Mouse (Mus musculus) erythroblast, adult 5-6 weeks (primary cell): ENCODE data around the gene Plekha7. TPM values are rescaled to one million over a fixed set of nuclear protein-coding genes. Genes with fewer than 3 reads are reported as not detected.

Source experiments
- ATAC-seq: replicated peaks from 2 replicates; pipeline ENCODE4 v1.8.0; 2016; ENCODE audit warnings: moderate number of reproducible peaks, mild to moderate bottlenecking, moderate TSS enrichment, inconsistent platforms; ENCODE audit not compliant: poor library complexity, low FRiP score, severe bottlenecking
- total RNA-seq, 2 experiments: library from RNA; stranded (forward) in 1 of 2; stranded (reverse) in 1 of 2; fragments of 150-400 nt in 1 of 2; fragments of 200-764, 138-1000 nt in 1 of 2; gene quantifications; 2 replicates each; pipeline versions ENCODE4 v1.2.3 to v1.2.4; 2015 to 2017; ENCODE audit warnings: low replicate concordance in 2 of 2

Gene Plekha7
- total RNA-seq (2015; ENCODE audit: low replicate concordance) (2.1 TPM in 1 of 2 replicates, not detected in the other), total RNA-seq (2017; ENCODE audit: low replicate concordance) (0.17 TPM in 1 of 2 replicates, not detected in the other)

DNA sequence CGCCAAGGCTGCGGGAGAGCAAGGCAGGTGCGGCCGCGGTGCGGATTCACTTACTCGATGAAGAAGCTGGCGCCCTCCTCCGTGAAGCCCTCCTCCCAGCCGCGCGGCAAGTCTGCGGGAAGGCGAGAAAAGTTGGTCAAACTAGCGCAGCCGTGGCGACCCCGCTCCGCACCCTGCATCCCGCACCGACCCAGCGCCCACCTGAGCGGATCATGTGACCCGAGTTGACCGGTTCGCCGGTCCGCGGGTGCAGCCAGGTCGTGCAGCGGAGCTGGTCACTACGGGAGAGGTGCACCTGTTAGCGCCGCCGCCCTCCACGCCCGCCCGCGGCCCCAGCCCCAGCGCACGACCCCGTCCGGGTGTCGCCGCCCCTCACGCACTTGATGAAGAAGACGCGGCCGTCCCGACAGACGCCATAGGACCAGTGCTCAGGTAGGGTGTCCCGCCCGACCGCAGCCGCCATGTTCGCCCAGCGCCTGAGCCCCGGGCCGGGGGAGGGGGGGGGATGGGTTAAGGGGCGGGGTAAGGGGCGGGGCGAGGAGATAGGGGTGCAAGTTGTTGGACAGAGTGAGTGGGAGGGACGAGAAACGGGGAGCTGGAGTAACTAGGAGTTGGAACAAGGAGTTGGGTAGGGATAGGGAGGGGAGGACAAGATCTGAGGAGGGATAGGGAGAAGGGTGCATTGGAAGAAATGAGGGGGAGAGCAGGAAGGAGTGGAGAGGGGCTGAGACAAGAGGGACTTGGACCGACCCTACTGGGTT lies at the start of gene Plekha7:
Gene Plekha7, minus strand, starts transcription at position 506 of the 761 bp plus-strand sequence.
- no peak for ATAC-seq

DNA sequence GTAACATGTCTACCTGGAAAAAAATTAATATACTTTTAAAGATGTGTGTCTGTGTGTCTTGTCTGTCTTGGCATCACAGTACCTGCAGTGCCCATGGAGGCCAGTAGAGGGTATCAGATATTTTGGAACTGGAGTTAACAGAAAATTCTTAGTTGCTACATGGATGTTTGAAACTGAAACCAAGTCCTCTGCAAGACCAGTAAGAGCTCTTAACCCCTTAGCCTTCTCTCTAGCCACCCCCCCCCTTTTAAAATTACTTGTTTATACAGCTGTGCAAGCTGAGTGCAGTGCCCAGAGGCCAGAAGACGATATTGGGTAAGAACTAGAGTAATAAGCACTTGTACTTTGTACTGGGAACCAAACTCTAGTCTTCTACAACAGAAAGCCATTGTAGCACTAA lies 28.1 kb upstream of the Plekha7 start:
- peak; percentile 55; the same call in 1 of the 2 replicates for ATAC-seq

DNA sequence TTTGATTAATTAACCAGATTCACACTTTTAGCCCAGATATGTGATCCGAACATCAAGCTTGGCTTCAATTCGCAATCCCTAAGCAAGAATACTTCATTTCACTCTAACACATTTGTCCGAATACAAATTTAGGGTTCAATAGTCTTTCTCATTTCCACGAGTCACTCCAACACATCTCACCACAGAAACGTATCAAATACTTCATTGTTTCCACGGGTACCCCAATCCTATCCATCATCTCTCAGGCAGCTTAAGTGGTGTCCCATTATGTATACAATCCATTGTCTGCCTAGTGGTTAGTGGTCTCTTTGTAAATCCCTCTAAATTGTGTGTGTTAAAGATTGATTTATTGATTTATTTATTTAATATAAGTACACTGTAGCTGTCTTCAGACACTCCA lies 27.0 kb upstream of the Plekha7 start:
- no peak for ATAC-seq

DNA sequence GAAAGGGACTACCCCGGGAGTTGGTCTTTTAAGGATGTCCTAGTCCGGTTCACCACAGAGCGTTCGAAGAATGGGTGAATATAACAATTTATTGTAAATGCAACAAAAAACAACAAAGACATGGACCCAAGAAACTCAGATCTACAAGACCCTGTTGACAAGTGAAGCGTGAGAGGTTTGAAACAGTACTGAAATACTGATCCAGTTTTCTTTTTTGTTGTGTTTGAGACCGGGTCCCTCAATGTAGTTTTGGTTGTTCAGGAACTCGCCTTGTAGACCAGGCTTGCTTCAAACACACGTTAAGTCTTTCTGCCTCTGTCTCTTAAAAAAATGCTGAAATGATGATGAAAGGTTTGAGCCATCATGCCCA lies 26.5 kb upstream of the Plekha7 start:
- ATAC-seq: no peak

DNA sequence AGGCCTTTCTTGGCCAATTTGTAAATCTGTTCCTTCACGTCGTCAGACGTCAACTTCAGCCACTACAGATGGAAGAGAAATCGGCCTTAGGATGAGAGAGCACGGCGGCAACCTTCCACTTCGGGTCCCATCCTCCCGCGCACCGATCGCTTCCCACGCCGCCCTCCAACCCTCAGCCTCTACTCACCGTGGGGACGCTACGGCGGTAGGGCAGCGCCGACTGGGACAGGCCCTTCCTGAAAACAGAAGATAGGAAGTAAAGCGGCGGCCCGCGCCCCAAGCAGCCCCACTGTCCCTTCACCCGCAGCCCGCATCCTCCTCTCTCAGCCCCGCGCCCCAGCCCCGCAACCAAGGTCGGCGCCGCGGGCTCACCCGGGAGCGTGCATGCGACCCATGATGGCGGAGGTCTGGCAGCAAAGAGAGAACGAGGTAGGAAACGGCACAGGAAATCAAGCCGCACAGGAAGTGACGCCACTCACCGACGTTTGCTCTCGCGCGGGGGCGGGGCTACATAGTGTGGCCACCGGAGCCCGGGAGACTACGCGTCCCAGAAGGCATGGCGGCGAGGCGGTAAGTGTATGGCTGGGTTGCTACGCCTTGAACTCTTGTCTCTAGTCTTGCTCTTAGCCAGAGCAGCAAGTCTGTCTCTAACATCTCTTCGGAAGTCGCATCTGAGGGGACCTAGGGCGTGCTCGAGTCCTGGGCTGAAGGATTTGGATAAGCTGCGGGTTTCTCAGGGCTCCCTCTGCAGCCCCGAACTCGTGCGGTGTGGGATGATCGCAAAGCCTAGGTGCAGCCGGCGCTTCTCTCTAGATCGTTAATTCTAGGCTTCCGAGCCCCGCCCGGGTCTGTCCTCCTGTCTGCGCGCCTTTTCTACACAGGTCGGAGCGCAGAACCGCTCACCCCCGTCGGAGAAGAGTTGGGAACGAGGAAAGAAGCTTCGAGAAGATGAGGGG lies 25.8 kb upstream of the Plekha7 start, which contains the start of gene Rps13:
Gene Rps13, minus strand, starts transcription at position 483 of the 956 bp plus-strand sequence.
- ATAC-seq: peak; percentile 99

DNA sequence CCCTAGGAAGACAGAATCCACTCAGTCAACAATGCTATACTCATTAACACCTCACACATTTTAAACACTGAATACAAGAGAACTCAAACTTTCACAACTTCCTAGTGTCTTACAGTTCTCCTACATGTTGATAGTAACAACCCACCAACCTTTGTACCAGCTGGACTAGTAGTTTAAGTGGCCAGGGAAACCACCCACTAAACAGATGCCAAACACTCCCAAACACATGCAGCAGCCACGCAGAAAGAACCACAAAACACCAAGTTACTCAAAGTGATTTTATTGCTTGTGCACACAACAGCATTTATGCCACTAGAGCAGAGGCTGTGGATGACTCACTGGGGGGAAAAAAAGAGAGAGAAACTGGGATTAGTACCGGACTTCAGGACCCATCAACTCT lies 23.1 kb upstream of the Plekha7 start:
- no peak for ATAC-seq

DNA sequence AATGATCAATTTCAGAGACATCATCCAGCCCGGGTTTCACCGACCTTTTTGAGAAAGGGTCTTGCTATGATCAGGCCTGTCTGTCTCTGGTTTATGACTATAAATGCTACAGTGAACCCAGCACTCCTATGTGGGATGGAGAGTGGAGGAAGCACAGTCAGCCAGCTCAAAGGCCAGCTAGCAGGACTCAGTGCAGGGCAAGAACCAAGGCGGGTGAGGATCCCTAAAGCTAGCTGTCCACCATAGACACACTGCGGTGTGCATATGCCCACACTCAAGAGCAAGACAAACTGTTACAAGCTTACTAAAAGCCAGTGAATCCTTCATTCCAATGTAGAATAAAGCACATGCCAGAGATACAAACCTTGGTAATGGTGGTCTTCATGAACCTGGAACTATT lies 21.7 kb upstream of the Plekha7 start:
- no peak for ATAC-seq

DNA sequence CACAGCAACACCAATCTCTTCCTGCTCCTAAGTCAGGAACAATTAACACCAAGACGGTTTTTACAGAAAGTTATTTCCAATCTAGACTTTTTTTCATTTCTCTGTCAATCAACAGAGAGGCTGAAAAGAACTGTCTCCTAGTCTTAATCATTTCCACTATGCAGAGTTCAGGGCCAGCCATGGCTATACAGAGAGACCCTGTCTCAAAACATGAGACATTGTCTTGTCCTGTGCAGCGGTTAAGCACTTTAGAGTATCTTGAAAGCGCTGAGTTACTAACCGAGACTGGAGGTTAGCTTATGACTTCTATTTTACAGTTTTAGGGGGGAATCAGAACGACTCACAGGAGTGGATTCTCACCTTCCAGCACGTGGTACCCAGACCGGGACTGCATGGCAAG lies 20.6 kb upstream of the Plekha7 start:
- ATAC-seq: no peak

DNA sequence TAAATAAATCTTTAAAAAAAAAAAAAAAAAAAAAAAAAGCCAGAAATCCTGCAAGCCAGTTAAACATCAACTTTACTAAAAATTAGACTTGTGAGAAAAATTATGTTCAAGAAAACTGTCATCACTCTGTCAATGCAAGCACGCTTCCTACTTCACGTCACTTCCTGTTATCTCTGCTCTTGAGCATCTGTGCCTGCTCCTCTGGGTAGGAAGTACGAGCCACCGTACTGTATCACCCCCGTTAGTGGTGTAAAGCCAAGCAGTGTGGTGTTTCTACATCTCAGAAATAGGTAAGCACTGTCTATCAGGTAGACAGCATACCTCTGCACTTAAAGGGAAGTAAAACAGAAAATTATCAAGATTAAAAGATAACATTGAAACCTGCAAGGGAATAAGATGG lies 19.7 kb upstream of the Plekha7 start:
- ATAC-seq: no peak

DNA sequence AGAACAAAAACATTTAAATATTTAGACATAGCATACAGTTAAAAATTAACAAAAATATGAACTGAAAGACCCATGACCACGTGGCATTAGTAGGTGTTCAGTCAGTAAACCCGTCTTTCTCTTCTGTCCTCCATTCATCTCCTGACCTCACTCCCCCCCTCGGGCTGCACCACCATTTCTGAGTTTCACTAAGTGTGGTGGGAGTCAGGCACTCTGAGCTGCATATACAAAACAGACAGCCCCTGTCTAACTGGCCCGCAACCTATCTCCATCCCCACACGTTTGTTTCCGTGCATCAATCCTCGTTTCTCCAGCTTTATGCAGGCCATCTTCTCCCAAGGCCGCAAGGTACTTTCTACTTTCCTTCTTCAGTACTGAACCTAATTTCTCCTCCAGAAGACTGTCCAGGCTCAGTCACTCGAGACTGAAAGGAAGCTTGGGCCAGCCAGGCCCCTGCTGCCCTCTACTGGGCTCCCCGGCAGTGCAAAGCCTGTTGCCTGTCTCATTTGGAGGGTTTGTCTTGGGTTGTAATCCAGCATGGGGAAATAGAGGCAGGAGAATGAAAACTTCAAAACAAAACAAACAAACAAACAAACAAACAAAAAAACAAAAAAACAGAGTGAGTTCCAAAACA lies 15.3 kb upstream of the Plekha7 start:
- ATAC-seq: no peak

DNA sequence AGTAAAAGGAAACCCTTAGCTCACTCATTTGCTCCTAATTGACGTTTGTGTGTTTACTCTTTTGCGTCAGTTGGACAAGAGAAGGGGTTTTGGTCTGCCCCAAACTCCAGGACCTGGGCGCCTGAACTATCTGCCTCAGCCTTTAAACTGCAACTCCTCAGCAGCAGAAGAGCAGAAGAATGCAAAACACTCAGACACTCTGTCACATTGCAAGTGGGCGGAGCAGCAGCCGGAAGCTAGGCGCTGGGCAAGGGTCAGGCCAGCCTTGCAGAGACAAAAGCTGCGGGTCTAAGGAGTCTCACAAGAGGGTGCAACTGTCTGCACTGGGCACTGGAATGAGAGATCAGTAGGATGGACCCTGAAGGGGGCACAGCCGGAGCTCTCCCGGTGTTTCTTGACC lies 1.3 kb upstream of the Plekha7 start:
- no peak for ATAC-seq

DNA sequence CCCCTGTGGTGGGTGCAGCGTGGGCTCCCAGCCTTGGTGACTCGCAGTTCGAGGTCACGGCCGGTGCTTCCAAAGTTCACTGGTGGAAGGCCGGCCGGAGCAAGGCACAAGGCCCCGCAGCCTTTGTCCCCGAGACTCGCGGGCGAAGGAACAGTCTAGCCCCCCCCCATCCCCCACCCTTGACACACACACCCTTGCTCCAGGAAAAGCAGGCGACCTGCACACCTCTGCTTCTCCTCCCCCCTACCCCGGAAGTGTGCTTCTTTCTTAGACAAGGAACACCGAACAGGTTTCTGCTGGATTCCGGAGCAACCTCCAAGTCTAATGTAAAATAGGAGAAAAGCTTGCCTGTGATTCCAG lies 436 bp upstream of the Plekha7 start:
- ATAC-seq: no peak

DNA sequence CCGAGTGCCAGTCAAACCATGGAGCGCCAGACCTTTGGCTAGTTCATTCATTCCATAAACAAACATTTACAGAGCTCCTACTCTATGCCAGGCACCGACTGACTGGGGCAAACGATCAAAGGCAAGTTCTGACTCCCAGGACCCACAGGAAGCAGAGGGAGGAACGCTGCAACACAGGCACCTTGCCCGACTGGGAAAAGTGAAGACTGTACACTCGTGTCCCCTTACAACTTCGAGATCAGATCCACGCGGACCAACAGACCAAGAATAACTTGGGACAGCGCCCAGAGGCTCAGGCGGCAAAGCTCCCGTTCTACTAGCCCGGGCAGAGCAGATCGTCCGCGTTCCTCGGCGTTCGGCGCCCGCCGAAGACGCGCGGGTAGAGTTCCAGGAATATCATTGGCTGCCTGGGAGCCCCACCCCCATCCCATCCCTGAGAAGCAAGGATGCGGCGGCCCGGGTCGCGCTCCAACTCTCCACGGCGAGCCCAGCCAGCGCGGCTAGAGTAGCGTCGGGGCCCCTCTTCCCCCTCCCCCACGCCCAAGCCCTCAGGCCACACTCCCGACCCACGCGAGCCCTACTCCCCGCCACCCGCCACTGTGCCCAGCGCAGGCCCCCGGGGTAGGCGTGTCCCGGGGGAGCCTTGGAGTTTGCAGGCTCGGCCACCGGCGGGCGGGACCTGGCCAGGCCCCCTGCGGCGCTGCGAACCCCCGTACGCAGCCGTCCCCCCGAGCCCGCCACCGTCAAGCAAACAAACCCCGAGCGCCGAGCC lies 891 bp downstream of the Plekha7 start:
- no peak for ATAC-seq

DNA sequence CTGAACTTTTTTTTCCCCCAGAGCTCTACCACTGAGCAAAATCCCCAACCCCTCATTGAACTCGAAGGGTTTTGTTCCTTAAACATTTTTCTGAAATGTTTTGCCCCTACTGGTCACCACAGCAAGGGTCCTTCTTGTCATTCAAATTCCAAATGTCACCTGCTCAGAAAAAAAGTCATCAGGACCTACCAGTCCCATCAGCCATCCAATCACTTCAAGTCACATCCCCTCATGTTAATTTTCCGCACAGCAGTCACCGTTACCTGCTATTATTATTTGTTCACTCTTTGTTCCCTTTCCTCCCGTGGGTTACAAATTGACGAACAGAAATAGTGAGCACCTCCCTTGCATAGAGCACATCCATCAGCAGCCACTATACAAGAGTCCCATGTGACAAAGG lies 1.6 kb downstream of the Plekha7 start:
- no peak for ATAC-seq

DNA sequence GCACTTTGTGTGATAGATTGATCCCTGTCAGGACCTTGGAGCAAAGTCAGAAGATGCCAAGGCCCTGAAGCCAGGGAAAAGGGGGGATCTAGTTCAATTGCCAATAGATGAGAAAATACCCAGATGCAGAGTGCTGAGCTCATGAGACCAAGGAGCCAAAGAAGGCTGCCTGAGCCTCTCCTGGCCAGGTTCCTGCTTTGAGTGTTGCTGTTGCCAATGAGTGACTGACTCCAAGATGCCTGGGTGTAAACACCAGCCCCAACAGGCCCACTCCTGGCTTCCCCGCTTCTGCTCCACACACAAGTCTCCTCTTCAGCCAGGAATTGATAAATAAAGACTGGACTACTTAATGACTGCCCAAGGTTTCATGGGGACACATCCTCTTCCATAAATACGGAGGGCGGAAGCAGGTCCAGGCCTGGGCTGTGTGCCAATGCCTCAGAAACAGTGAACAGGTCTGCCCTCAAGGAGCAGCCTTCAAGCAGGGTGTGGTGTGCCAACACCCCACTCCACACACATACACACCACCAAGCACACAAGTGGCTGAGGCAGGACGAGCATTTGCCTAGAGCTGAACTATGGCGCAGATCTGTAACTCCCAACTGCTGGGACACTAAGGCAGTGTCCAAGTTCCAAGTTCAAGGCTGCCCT lies 6.4 kb downstream of the Plekha7 start:
- no peak for ATAC-seq

DNA sequence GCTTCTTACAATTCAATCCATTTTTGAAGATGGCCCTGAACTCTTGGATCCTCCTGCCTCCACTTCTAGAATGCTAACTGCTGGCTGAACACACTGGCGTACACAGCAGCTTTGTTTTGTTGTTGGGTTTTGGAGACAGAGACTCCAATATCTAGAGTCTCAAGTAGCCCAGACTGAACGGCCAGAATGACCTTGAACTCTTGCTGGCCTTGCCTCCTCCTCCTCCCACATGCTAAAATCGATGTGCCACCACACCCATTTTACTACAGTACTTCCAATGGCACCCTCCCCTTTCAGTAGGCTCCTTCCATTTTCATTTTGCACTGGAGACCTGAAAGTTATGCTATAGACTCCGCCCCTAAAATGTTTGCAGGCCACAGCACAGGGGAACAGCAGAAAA lies 7.0 kb downstream of the Plekha7 start:
- ATAC-seq: no peak

DNA sequence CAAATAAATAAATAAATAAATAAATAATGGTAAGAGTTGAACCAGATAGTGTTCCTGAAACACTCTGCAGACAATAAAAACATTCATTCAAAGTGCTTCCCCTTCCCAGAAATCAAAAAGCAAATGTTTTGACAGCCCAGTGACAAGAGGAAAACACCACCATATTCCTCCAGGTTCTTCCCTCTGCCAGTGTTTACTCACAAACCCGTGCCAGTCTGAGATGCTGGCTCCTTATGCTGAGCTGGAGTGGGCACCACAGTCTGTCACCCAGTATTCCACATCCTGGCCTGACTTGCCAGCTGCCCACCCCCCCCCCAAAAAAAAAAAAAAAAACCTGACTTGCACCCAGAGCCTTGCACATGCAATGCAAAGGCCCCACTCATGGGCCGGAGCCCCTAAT lies 9.3 kb downstream of the Plekha7 start:
- no peak for ATAC-seq

DNA sequence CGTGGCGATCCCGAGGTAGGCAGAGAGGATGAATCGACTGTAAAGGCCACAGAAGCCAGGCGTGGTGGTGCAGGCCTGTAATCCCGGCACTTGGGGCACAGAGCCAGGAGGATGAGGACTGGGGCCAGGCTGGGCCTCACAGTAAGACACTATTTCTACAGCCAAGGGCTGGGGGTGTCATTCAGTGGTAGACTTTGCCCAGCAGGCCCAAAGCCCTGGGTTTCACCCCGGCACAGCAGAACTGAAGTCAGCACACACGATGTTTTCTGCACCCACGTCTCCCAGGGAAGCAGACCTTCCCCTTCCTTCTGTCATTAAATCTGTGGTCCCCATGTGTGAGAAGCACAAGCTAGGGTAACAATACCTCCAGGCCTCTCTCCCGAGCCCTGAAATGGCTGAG lies 9.8 kb downstream of the Plekha7 start:
- no peak for ATAC-seq

DNA sequence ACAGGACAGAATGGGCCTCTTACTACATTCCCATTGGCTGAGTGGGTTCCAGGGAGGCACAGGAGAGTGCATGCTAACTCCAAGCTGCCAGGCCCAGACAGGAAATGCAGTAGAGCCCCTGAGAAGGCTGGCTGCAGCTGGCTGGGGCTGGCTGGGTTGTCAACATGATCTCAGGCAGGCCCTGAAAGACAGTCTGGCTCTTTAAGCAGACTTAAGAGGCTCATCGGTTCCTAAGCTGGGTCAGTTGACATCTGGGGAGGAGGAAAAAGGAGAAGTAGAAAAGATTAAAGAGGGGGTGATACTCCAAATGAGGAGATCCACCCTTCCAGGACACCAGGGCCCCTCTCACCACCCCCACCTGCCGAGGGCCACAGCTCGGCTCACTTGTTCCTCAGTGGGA lies 13.2 kb downstream of the Plekha7 start:
- ATAC-seq: no peak
